Mouse (Mus musculus) ovary, postnatal 14 days (tissue): ENCODE results near the gene Lyst.
"Not testable (repeated sequence)": the region's sequence is repeated elsewhere in the genome, so short reads cannot be mapped to it uniquely, and the experiment has no call there.

ENCODE experiments used
- DNase-seq: peaks from one replicate; pipeline ENCODE4 v3.0.0; 2022; ENCODE audit warnings: low spot score

The Lyst gene

GRCm38 (mm10) chr13:13637577-13637976 lies 47.4 kb downstream of the Lyst start:
- no peak for DNase-seq

DNA sequence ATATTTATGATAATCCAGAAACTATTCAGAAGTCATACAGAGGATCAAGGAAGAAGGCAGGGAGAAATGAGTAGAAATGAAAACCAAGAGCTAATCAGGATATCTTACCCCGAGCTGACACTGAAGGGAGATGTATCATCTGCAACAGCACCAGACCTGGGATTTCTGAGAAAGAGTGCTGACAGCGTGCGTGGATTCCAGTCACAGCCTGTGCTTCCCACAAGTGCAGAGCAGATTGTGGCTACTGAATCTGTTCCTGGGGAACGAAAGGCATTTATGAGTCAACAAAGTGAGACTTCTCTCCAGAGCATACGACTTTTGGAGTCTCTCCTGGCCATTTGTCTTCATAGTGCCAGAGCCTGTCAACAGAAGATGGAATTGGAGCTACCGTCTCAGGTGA lies 47.8 kb downstream of the Lyst start:
- no peak for DNase-seq

DNA sequence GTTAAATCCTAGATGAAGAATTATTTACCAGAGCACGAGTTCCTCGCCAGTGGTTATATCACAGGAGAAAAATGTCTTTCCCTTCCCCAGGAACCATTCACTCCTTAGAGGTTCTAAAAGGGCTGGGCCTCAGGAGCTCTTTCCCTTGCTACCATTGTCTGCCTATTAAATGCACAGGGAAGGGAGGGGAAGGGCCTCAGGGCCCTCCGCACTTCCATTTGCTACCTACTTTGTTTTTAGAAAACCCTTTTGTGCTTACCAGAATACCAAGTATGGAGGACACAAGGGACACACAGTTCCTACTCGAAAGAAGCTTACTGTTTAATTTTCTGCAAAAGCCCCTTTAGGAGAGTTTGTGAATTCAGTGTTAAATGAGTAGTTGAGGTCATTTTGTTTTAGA lies 48.5 kb downstream of the Lyst start:
- DNase-seq: no peak

DNA sequence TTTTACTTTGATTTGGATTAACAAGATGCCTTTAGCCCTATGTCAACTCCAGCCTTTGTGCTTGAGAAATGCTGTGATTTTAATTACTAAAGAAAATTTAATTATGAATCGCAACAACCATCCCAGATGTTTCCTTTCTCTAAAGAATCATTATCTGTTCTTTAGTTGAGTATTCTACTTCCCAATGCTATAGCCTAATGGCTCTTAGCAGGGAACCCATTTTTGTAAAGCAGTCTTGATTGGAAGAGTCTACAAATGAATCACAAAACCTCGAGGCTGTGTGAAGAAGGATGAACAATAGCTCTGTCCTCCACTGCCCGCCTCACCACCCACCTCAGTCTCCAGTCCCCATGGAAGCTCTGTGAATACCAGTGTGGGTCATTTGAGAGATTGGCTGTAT lies 57.1 kb downstream of the Lyst start:
- no peak for DNase-seq

DNA sequence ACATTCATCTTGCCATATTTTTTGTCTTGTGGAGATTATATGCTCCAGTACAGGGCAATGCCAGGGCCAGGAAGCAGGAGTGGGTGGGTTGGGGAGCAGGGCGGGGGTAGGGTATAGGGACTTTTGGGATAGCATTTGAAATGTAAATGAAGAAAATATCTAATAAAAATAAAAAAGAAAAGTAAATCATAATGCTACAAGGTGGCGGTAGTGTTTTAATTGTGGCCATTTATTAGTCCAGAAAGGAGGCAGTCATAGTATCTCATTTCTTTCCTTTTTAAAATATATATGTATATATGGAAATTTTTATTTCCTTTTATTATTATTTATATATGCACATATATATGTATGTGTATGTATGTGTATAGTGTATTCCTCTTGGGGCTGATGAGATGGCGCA lies 65.3 kb downstream of the Lyst start:
- DNase-seq: no peak

GRCm38 (mm10) chr13:13666103-13666502 lies 75.9 kb downstream of the Lyst start:
- DNase-seq: not testable (repeated sequence)

DNA sequence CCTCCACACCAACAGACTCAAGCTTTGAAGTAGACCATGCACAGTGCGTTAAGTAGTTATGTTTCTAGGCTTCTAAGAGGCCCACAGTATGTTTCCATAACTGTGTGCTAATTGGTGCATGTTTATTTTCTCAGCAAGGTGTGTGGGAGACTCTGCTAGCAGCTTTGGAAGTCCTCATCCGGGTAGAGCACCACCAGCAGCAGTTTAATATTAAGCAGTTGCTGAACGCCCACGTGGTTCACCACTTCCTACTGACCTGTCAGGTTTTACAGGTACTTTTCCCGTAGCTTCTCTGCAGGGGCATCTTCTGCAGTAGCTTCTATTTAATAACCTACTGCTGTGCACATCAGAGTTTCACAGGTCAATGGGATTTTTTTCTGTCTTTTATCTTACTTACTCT lies 80.5 kb downstream of the Lyst start:
- DNase-seq: no peak

DNA sequence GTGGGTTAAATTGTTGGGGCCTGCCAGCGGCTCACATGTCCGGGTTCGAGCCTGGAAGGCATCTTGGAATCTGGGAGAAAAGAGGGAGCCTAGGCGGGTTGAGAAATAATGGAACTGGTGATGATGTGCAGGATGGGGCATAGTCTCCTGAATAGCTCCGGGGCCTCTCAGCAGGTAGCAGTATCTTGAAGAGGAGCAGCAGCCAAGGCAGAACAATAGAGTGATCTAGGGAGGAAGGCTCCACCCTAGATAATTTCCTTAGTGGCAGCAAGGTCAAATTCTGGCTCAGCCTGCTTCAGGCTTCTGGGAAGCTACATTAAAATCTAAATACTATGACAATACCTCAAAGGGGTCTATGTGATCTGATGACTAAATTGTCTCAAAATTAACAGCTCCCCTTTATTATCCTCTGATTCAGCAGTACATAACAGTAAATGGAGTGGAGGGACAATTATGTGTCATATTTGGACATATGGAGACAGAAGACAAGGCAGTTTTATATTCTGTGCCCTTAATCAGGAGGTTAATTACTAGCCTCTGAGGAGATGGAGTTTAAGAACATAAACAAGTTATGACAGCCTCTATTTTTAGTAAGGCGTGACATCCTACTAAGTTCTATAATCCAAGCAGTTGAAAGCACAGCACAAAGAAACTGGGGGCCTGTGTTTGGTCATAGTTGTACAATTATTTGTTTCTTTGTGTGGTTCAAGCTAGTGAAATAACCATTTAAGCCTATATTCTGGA lies 81.6 kb downstream of the Lyst start:
- DNase-seq: no peak

DNA sequence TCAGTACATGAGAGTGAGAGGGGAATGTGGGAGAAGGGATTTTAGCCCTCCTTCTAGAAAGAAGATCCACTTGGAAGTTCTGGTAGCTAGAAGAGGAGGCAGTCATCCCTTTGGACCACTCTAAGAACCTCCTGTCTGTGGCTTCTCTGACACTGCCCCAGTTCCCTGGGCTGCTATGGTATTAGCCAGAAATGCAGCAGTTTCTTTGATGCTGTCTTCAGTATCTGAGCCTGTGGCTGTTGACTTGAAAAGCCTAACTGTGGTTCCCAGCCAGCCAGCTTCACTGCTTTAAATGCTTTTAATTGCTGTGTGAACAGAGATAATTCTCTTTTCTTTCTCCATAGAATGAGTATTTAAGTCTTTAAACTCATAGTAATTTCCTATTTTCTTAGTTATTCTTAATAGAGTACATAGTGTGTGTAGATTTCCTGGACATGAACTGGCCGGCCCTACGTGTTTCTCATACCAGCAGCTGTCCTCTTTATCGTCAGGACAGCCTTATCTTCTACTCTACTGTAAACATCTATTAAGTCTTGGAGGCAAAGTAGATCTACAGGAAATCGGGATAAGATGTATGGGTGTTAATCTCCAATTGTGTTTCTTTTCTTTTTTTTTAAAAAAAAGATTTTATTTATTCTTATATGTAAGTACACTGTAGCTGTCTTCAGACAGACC lies 84.6 kb downstream of the Lyst start:
- DNase-seq: no peak

GRCm38 (mm10) chr13:13677871-13678270 lies 87.7 kb downstream of the Lyst start:
- DNase-seq: no peak

GRCm38 (mm10) chr13:13681642-13682041 lies 91.4 kb downstream of the Lyst start:
- no peak for DNase-seq

DNA sequence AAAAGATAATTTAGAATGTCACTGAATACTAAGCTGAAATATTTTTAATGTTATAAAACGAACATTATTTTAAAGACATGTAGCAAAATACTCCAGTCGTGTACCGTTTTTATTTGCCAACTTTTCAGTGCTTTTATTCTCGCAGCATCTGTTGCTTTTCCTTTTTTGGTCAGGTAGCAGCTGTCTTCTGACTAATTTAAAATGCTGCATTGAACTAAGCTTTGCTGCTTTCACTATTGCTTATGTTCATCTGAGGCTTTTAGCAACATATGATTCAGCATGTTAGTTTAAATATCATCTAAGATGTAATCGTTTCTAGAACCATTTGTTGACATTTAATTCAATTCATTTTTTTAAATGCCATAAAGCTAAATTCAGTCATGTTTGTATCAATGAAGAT lies 113.3 kb downstream of the Lyst start:
- DNase-seq: no peak

DNA sequence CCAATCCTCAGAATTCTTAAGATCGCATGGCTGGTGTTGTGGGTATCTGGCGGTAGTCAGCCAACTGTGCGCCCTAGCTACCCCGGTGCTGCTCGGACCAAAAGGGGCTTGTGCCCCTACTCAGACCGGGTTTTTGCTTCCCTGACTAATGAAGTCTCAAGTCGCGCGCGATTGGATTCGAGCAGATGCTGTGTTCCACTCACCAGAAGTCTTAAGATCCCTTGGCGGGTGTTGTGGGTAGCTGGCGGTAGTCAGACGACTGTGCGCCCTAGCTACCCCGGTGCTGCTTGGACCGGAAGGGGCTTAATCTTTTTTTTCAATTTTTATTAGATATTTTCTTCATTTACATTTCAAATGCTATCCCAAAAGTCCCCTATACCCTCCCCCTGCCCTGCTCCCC lies 131.2 kb downstream of the Lyst start:
- DNase-seq: not testable (repeated sequence)

GRCm38 (mm10) chr13:13723293-13723692 lies 133.1 kb downstream of the Lyst start:
- DNase-seq: no peak

GRCm38 (mm10) chr13:13723786-13724185 lies 133.6 kb downstream of the Lyst start:
- no peak for DNase-seq

DNA sequence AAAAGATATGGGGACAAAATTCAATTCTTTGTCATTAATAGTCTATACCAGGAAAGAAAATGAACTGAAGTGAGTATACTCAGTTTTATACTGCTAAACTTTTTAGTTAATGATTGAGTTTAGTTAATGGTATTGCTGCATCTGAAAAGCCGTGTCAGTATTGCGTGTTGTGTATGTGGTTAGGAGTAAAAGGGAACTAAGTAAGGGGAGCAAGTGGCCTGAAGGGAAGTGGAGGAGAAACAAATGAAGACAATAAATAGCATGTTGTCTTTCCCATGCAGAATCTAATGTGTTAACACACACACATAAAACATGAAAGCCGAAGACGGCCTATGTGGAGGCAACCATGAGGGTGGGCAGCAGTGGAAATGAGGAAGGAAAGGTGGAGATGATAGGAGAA lies 149.0 kb downstream of the Lyst start:
- no peak for DNase-seq

DNA sequence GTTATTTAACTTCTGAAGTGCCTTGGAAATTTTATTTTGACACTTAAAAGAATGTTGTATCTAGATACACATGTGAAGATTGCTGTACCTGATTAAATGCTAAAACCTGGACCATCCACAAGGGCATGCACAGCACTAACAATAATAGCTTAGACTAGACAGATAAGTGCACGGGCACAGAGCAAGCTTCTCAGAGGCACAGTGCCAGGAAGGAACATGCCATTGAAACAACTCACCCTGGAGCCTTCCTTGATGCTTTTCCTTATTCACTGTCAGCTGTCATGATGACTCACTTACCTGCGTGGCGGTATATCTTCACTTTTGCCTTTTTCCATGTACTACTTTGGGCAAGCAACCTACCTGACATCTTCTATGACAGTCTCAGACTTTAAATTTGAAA lies 155.7 kb downstream of the Lyst start:
- DNase-seq: no peak

GRCm38 (mm10) chr13:13775778-13776494 lies 185.7 kb downstream of the Lyst start:
- DNase-seq: no peak

- DNase-seq: no peak
These were observed 186.9 kb downstream of the Lyst start for GRCm38 (mm10) chr13:13777052-13777451.

- no peak for DNase-seq
These were observed 187.5 kb downstream of the Lyst start for GRCm38 (mm10) chr13:13777696-13778095.

DNA sequence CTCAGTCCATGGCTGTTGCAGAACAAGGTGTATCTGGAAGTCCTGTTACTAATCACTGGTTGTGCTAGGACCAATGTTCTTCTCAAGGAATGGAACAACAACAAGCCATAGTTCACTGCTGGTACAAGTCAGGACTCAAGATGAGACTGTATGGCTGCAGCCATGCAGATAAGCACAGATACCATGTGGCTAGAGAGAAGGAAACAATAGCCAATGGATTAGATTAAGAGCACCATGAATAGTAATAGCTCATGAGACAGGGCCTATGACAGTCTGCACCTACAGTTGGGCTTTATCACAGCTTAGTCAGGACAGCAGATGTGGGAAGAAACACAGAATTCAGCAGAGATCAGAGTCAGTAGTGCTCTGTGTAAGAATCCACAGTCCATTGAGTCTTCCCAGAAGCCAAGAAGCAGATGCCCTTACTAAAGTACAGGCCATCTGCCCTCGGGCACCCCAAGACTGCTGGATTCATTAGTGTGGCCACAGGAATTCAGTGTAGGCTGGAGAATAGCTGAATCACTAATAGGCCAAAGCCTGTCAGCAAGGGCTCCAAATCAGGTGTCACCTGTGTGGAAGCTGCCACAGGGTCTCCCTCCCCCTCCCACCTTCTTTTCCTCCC lies 188.8 kb downstream of the Lyst start:
- no peak for DNase-seq

DNA sequence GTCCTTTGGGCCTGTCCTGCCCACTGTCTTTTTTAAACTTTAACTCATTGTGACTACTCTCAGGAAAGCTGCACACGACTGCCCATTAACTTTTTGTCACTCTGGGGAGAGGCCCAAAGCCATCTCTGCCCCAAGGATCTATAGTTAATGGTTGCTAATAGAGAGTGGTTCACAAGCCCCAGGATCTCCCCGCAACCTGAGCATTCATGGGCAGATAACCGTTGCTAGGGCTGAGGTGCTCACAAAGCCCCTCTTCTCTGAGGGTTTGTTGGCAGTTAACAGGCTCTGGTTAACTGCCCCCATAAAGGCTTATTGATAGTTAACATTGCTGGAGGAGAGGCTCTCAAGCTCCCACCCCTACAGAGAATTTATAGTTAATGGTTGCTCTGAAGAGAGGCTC lies 190.1 kb downstream of the Lyst start:
- DNase-seq: no peak

DNA sequence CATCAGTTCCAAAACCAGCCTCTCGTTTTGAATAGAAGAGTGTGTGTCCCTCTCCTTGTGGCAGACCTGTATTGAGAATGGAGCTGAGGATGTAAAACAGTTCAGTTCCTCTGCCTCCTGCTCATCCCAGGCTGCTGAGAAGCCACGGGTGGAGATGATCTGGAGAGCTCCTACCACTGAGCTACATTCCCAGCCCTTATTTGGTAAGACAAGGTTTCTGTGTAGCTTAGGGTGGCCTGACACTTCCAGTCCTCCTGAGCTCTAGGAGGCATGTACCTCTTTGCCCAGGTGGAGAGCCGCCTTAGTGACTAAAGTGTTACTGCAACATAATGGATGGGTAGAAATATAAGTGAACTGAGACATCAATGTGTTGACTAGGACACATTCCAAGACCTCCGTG lies 190.8 kb downstream of the Lyst start:
- DNase-seq: no peak
